Mouse (Mus musculus) midbrain, embryonic 11.5 days (tissue): ENCODE results near the gene Pwwp2b. TPM values are rescaled to one million over a fixed set of nuclear protein-coding genes. Genes with fewer than 3 reads are reported as not detected.

Experiments
- ATAC-seq: fragments of 200-750 bp; cut with Nextera tagmentation; 2 replicates; pipeline ENCODE4 v1.8.0; 2017; ENCODE audit warnings: moderate TSS enrichment, moderate library complexity; ENCODE audit not compliant: low FRiP score
- DNase-seq: peaks from one replicate; pipeline ENCODE4 v3.0.0; 2015; ENCODE audit warnings: low spot score; ENCODE audit errors: missing footprints
- H3K27ac ChIP-seq: fragments of 300-500 bp; sonication (generic); 2 replicates; pipeline ENCODE4 v1.5.1; 2014; ENCODE audit warnings: low read depth, low read length
- H3K27me3 ChIP-seq: fragments of 300-500 bp; sonication (generic); 2 replicates; pipeline ENCODE4 v1.6.1; 2014; ENCODE audit warnings: mild to moderate bottlenecking, low read length, moderate library complexity, mixed read lengths; ENCODE audit not compliant: control insufficient read depth, insufficient read depth
- H3K36me3 ChIP-seq: fragments of 300-500 bp; sonication (generic); 2 replicates; pipeline ENCODE4 v1.6.1; 2014; ENCODE audit warnings: mild to moderate bottlenecking, low read length, moderate library complexity, mixed read lengths; ENCODE audit not compliant: control insufficient read depth, insufficient read depth
- H3K4me1 ChIP-seq: fragments of 300-500 bp; sonication (generic); 2 replicates; pipeline ENCODE4 v1.6.1; 2014; ENCODE audit warnings: low read length; ENCODE audit not compliant: control insufficient read depth, insufficient read depth
- H3K4me2 ChIP-seq: fragments of 300-500 bp; sonication (generic); 2 replicates; pipeline ENCODE4 v1.6.1; 2014; ENCODE audit warnings: mild to moderate bottlenecking, moderate library complexity
- H3K4me3 ChIP-seq: fragments of 300-500 bp; sonication (generic); 2 replicates; pipeline ENCODE4 v1.5.1; 2014; ENCODE audit warnings: low read depth, low read length
- H3K9ac ChIP-seq: fragments of 300-500 bp; sonication (generic); 2 replicates; pipeline ENCODE4 v1.6.1; 2014; ENCODE audit warnings: low read length
- H3K9me3 ChIP-seq: fragments of 300-500 bp; sonication (generic); 2 replicates; pipeline ENCODE4 v1.6.1; 2016; ENCODE audit warnings: low read length; ENCODE audit not compliant: control insufficient read depth
- WGBS: fragments of 180-500 bp; shearing (Covaris S2); extraction: QIAGEN DNeasy Blood & Tissue Kit; methylation state at CpG from one replicate; pipeline ENCODE4 v1.1.7; 2014; 5-methylcytosine and 5-hydroxymethylcytosine counted together
- polyA plus RNA-seq: library from polyadenylated mRNA; unstranded; fragments of >200 nt; fragmentation: Nextera tagmentation; extraction: Ambion mirVana; gene quantifications from 2 replicates; pipeline ENCODE4 v1.2.1, GENCODE M21; 2014

The Pwwp2b gene
- polyA plus RNA-seq, 1 experiment from 2014 or later, result 3.3 TPM

DNA sequence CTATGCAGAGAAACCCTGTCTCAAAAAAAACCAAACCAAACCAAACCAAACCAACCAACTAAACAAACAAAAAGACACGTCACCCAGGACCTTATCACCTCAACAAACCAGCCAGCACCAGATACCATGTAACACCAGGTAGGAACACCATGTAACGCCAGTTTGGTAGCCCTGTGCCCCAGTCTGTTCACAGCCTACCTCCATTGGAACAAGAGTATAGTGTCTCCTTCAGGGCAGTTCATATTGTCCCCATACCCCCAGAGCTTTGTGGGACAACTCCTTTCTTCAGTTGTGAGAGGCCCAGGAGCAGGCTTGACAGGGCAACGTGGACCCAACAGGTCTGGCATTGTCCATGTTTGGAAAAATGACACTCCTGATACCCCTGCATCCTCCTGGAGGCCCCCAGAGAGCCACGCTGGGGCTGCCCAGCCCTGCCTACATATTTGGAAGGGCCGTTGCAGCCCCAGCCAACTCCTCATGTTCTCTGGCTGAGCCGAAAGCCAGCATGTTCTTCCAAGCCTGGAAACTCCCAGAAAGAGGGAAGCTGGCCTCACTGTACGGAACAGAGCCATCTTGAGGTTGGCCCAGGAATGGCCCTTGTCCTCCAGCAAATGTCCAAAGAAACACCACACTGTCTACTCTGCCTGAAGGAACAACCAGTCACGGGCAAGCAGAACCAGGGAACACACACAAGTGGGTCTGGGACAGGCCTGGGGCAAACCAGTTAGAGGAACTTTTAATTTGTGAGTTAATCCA, 60.0 kb downstream of the Pwwp2b start:
- 78% methylated on average over 8 of the region's 8 CpGs for WGBS
- no peak overlapping the region for H3K4me2 ChIP-seq
- H3K36me3 ChIP-seq, result no peaks in the 10 kb centered on the region
- no peaks in the 10 kb centered on the region for H3K4me1 ChIP-seq
- no peaks in the 10 kb centered on the region for H3K9me3 ChIP-seq
- no peak overlapping the region for H3K4me3 ChIP-seq
- H3K27ac ChIP-seq, result no peak overlapping the region
- H3K9ac ChIP-seq, result no peak overlapping the region
- no peak for DNase-seq
- ATAC-seq, result no peak
- H3K27me3 ChIP-seq, result no peaks in the 10 kb centered on the region

DNA sequence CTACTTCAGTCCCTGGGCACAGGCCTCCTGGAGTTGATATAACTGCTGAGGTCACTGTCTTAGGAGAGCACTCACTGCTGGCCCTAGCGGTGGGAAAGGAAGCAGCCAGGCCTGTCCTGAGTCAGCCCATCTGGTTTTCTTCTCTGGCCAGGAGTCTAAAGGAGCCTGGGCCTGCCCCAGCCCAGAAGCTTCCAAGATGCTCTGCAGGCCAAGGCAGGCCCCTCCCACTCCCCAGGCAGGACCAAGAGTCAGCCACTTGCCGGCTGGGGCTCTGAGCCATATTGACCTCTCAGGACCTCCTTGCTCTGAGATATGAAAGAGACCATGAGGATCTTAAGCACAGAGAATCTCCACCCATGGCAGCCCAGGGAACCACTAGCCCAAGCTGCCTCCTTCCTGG, 60.8 kb downstream of the Pwwp2b start:
- H3K9ac ChIP-seq, result no peak overlapping the region
- no peak for DNase-seq
- H3K36me3 ChIP-seq, result no peaks in the 10 kb centered on the region
- no peak overlapping the region for H3K27ac ChIP-seq
- H3K4me1 ChIP-seq, result no peaks in the 10 kb centered on the region
- H3K4me2 ChIP-seq, result no peak overlapping the region
- H3K4me3 ChIP-seq, result no peak overlapping the region
- H3K9me3 ChIP-seq, result no peaks in the 10 kb centered on the region
- WGBS, result 50% methylated on average over 2 of the region's 2 CpGs
- H3K27me3 ChIP-seq, result no peaks in the 10 kb centered on the region
- no peak for ATAC-seq

- WGBS, result 51% methylated on average over 6 of the region's 6 CpGs
- no peak overlapping the region for H3K27ac ChIP-seq
- H3K36me3 ChIP-seq, result no peaks in the 10 kb centered on the region
These were observed 62.2 kb downstream of the Pwwp2b start for GRCm38 (mm10) chr7:139310487-139310951.

DNA sequence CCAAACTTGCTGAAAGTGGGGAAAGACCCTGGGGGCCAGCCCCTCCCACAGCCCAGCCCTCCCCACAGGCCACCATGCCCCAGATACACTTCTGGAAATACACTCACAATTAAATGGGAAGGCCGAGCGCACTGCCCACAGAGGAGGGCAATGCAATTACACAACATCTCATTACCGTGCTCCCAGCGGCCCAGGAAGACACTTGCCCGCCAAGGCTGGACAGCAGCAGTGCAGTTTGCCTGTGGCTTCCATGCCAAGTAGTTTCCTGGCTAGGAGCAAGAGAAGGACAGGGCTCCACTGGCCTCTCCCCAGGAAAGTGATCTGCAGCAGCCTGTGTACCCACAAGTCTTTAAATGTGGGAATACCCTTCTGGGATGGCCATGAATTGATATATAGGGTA, 64.4 kb downstream of the Pwwp2b start:
- no peak overlapping the region for H3K4me2 ChIP-seq
- H3K9me3 ChIP-seq, result no peaks in the 10 kb centered on the region
- H3K27me3 ChIP-seq, result no peaks in the 10 kb centered on the region
- 86% methylated on average over 5 of the region's 5 CpGs for WGBS
- H3K4me1 ChIP-seq, result peaks cover 9% of the 10 kb centered on the region; the same call in 1 of the 2 replicates
- no peaks in the 10 kb centered on the region for H3K36me3 ChIP-seq
- H3K4me3 ChIP-seq, result no peak overlapping the region
- H3K27ac ChIP-seq, result no peak overlapping the region
- DNase-seq, result no peak
- ATAC-seq, result no peak
- no peak overlapping the region for H3K9ac ChIP-seq

More at GRCm38 (mm10) chr7:139310487-139310951, 62.2 kb downstream of the Pwwp2b start:
- H3K4me1 ChIP-seq, result no peaks in the 10 kb centered on the region
- ATAC-seq (peak; percentile 63), DNase-seq (no peak)
- H3K4me2 ChIP-seq, result no peak overlapping the region
- no peak overlapping the region for H3K4me3 ChIP-seq
- H3K27me3 ChIP-seq, result no peaks in the 10 kb centered on the region
- H3K9ac ChIP-seq, result no peak overlapping the region
- H3K9me3 ChIP-seq, result no peaks in the 10 kb centered on the region

DNA sequence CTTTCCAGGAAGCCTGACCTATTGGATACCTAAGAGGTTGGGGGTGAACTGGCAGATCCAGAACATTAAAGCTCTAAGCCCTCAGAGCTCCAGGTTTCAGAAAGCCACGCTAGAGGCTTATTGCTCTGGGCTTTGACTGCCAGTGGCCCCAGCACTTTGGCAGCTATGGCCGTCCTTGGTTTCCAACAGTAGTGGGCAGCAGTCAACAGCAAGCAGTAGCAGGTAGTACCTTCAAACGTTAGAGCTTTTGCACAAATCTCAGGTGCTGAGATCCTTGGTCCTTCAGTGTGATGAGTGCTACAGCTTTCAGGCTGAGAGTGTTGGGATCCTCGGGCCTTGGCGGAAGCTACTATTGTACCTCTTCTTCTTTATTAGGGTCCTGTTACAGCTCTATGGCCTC, 65.1 kb downstream of the Pwwp2b start:
- Histone ChIP-seq H3K4me1 (peaks cover 9% of the 10 kb centered on the region; the same call in 1 of the 2 replicates), H3K9me3 (no peaks in the 10 kb centered on the region), H3K27me3 (no peaks in the 10 kb centered on the region), H3K27ac (no peak overlapping the region), H3K4me2 (no peak overlapping the region), H3K4me3 (no peak overlapping the region), H3K9ac (no peak overlapping the region), H3K36me3 (no peaks in the 10 kb centered on the region)
- DNase-seq (peak; percentile 70), ATAC-seq (no peak)
- 81% methylated on average over 5 of the region's 5 CpGs for WGBS

GRCm38 (mm10) chr7:139314716-139315115, 66.4 kb downstream of the Pwwp2b start:
- Histone ChIP-seq H3K9me3 (no peaks in the 10 kb centered on the region), H3K27ac (no peak overlapping the region), H3K4me3 (no peak overlapping the region), H3K4me2 (no peak overlapping the region), H3K4me1 (peaks cover 12% of the 10 kb centered on the region), H3K36me3 (no peaks in the 10 kb centered on the region), H3K9ac (no peak overlapping the region), H3K27me3 (no peaks in the 10 kb centered on the region)
- DNase-seq (peak; percentile 41), ATAC-seq (no peak)
- 91% methylated on average over 3 of the region's 3 CpGs for WGBS

DNA sequence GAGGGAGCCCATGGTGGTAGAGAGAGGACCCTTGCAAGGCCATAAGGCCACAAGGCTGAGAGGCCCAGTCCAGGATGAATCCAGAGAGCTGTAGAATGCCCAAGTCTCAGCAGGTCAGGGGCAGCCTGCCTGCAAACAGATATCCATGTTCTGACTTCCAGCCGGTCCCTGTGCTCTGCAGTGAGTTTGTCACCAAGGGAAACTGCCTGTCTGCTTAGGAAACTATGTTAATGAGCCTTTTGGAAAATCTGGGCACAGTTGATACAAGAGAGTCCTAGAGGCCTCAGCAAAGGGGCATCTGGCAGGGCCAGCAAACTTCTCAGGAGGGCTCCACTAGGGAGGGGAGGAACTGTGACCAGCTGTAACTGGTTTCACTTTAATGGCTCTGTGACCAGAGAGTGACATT, 70.7 kb downstream of the Pwwp2b start:
- WGBS, result 24% methylated on average over 1 of the region's 1 CpGs
- Histone ChIP-seq H3K27ac (no peak overlapping the region), H3K9me3 (no peaks in the 10 kb centered on the region), H3K36me3 (no peaks in the 10 kb centered on the region), H3K9ac (0 out of 2 replicates have a peak overlapping the region, but pooled peaks have one; percentile 10), H3K4me1 (peaks cover 12% of the 10 kb centered on the region), H3K27me3 (no peaks in the 10 kb centered on the region), H3K4me2 (no peak overlapping the region), H3K4me3 (no peak overlapping the region)
- ATAC-seq, result no peak
- peak; percentile 86 for DNase-seq

Other genes starting within 250 kb of the Pwwp2b start
- gene Dpysl4, start 162.5 kb upstream of the Pwwp2b start, polyA plus RNA-seq, result 167 and 179 TPM in 2 replicates
- 6.8 and 9.8 TPM in 2 replicates for gene Lrrc27, start 35.5 kb upstream of the Pwwp2b start, polyA plus RNA-seq
- gene Stk32c, start 35.2 kb upstream of the Pwwp2b start, polyA plus RNA-seq, result 0.33 and 0.63 TPM in 2 replicates
- 23.2 and 25.2 TPM in 2 replicates for gene Inpp5a, start 140.6 kb downstream of the Pwwp2b start, polyA plus RNA-seq